Mouse (Mus musculus): ENCODE results near the gene Doc2g. TPM values are rescaled to one million over a fixed set of nuclear protein-coding genes. Genes with fewer than 3 reads are reported as not detected.
"Not testable (repeated sequence)": the region's sequence is repeated elsewhere in the genome, so short reads cannot be mapped to it uniquely, and the experiment has no call there.

Gene Doc2g
- total and polyA plus RNA-seq, 3 experiments, result 3.3 to 10.0 (median 4.7) TPM

GRCm38 (mm10) chr19:4042124-4042523 is 39.0 kb downstream of the Doc2g start:
- ATAC-seq (ENCODE audit: extremely low read depth, insufficient number of reproducible peaks, low FRiP score, poor library complexity, severe bottlenecking), result no peak
- H3K4me3 ChIP-seq (ENCODE audit: low read depth, low read length), result no peak overlapping the region
- TF ChIP-seq CTCF (IDR thresholded peaks at IDR 0.05; ENCODE audit: low read depth, low read length) (no peak), POLR2AphosphoS5 (IDR thresholded peaks at IDR 0.05; ENCODE audit: insufficient replicate concordance, low read depth, low read length) (no peak), TAL1 (conservative IDR thresholded peaks at IDR 0.05; ENCODE audit: low read depth, low read length) (no peak), GATA1 (IDR thresholded peaks at IDR 0.05; ENCODE audit: borderline replicate concordance, low read length) (no peak), GATA2 (IDR thresholded peaks at IDR 0.05; ENCODE audit: borderline replicate concordance, low read depth, low read length) (no peak)
- H3K4me1 ChIP-seq (ENCODE audit: insufficient read depth, low read depth, low read length), result peaks cover 19% of the 10 kb centered on the region
- no peak for DNase-seq (ENCODE audit: low spot score)
- H3K36me3 ChIP-seq (replicated peaks), result no peaks in the 10 kb centered on the region
- H3K27me3 ChIP-seq (ENCODE audit: insufficient read depth, low read length), result peaks cover 5% of the 10 kb centered on the region; the same call in 1 of the 2 replicates
- peaks cover 33% of the 10 kb centered on the region for H3K9me3 ChIP-seq (replicated peaks)

- Histone ChIP-seq H3K9me3 (replicated peaks) (peaks cover 33% of the 10 kb centered on the region), H3K4me1 (ENCODE audit: insufficient read depth, low read depth, low read length) (peaks cover 19% of the 10 kb centered on the region)
- ATAC-seq (ENCODE audit: extremely low read depth, insufficient number of reproducible peaks, low FRiP score, poor library complexity, severe bottlenecking); H3K36me3 ChIP-seq (replicated peaks); DNase-seq (ENCODE audit: low spot score); H3K4me3 ChIP-seq (ENCODE audit: low read depth, low read length); H3K27me3 ChIP-seq (ENCODE audit: insufficient read depth, low read length): not testable (repeated sequence)
These were observed 41.0 kb downstream of the Doc2g start for GRCm38 (mm10) chr19:4044109-4044508.

GRCm38 (mm10) chr19:4045966-4046865 is 43.1 kb downstream of the Doc2g start, which contains the start of gene Gstp2:
Gstp2 (minus strand) TSS chr19:4046023.
- no peak within 1 kb of the TSS for H3K4me3 ChIP-seq (ENCODE audit: low read depth, low read length)
- no peak for DNase-seq (ENCODE audit: low spot score)
- TF ChIP-seq GATA2 (IDR thresholded peaks at IDR 0.05; ENCODE audit: borderline replicate concordance, low read depth, low read length) (no peak), TAL1 (conservative IDR thresholded peaks at IDR 0.05; ENCODE audit: low read depth, low read length) (no peak), POLR2AphosphoS5 (IDR thresholded peaks at IDR 0.05; ENCODE audit: insufficient replicate concordance, low read depth, low read length) (no peak), CTCF (IDR thresholded peaks at IDR 0.05; ENCODE audit: low read depth, low read length) (no peak), GATA1 (IDR thresholded peaks at IDR 0.05; ENCODE audit: borderline replicate concordance, low read length) (no peak)
- peaks cover 36% of the 10 kb centered on the region for H3K9me3 ChIP-seq (replicated peaks)
- ATAC-seq (ENCODE audit: extremely low read depth, insufficient number of reproducible peaks, low FRiP score, poor library complexity, severe bottlenecking), result no peak
- H3K4me1 ChIP-seq (ENCODE audit: insufficient read depth, low read depth, low read length), result peaks cover 19% of the 10 kb centered on the region
- H3K27me3 ChIP-seq (ENCODE audit: insufficient read depth, low read length), result peaks cover 9% of the 10 kb centered on the region
- no peaks in the 10 kb centered on the region for H3K36me3 ChIP-seq (replicated peaks)

- Histone ChIP-seq H3K4me1 (ENCODE audit: insufficient read depth, low read depth, low read length) (peaks cover 19% of the 10 kb centered on the region), H3K4me3 (ENCODE audit: low read depth, low read length) (no peak overlapping the region)
- no peak for DNase-seq (ENCODE audit: low spot score)
These were observed 43.7 kb downstream of the Doc2g start for GRCm38 (mm10) chr19:4046866-4047254.

GRCm38 (mm10) chr19:4047859-4048258 is 44.7 kb downstream of the Doc2g start:
- H3K4me1 ChIP-seq (ENCODE audit: insufficient read depth, low read depth, low read length), result peaks cover 19% of the 10 kb centered on the region
- peaks cover 4% of the 10 kb centered on the region for H3K27me3 ChIP-seq (ENCODE audit: insufficient read depth, low read length)
- H3K4me3 ChIP-seq (ENCODE audit: low read depth, low read length), result no peak overlapping the region
- H3K9me3 ChIP-seq (replicated peaks), result peaks cover 31% of the 10 kb centered on the region
- TF ChIP-seq GATA2 (IDR thresholded peaks at IDR 0.05; ENCODE audit: borderline replicate concordance, low read depth, low read length), result no peak
- no peak for TF ChIP-seq TAL1 (conservative IDR thresholded peaks at IDR 0.05; ENCODE audit: low read depth, low read length)
- TF ChIP-seq CTCF (IDR thresholded peaks at IDR 0.05; ENCODE audit: low read depth, low read length), result no peak; the same call in 1 of the 2 replicates
- TF ChIP-seq GATA1 (IDR thresholded peaks at IDR 0.05; ENCODE audit: borderline replicate concordance, low read length), result no peak
- TF ChIP-seq POLR2AphosphoS5 (IDR thresholded peaks at IDR 0.05; ENCODE audit: insufficient replicate concordance, low read depth, low read length), result no peak
- no peak for ATAC-seq (ENCODE audit: extremely low read depth, insufficient number of reproducible peaks, low FRiP score, poor library complexity, severe bottlenecking)
- DNase-seq (ENCODE audit: low spot score), result peak; percentile 38
- no peaks in the 10 kb centered on the region for H3K36me3 ChIP-seq (replicated peaks)

More at GRCm38 (mm10) chr19:4046866-4047254, 43.7 kb downstream of the Doc2g start:
- TF ChIP-seq TAL1 (conservative IDR thresholded peaks at IDR 0.05; ENCODE audit: low read depth, low read length), result no peak
- TF ChIP-seq POLR2AphosphoS5 (IDR thresholded peaks at IDR 0.05; ENCODE audit: insufficient replicate concordance, low read depth, low read length), result no peak
- ATAC-seq (ENCODE audit: extremely low read depth, insufficient number of reproducible peaks, low FRiP score, poor library complexity, severe bottlenecking), result no peak
- Histone ChIP-seq H3K36me3 (replicated peaks) (no peaks in the 10 kb centered on the region), H3K27me3 (ENCODE audit: insufficient read depth, low read length) (peaks cover 7% of the 10 kb centered on the region), H3K9me3 (replicated peaks) (peaks cover 38% of the 10 kb centered on the region)

- DNase-seq (ENCODE audit: low spot score); H3K4me3 ChIP-seq (ENCODE audit: low read depth, low read length); H3K36me3 ChIP-seq (replicated peaks); ATAC-seq (ENCODE audit: extremely low read depth, insufficient number of reproducible peaks, low FRiP score, poor library complexity, severe bottlenecking); H3K27me3 ChIP-seq (ENCODE audit: insufficient read depth, low read length): not testable (repeated sequence)
- Histone ChIP-seq H3K9me3 (replicated peaks) (peaks cover 23% of the 10 kb centered on the region), H3K4me1 (ENCODE audit: insufficient read depth, low read depth, low read length) (peaks cover 12% of the 10 kb centered on the region; the same call in 1 of the 2 replicates)
These were observed 46.0 kb downstream of the Doc2g start for GRCm38 (mm10) chr19:4049069-4049468.
